Mouse (Mus musculus): ENCODE measurements around the gene Igtp.
"Not testable (repeated sequence)": the region's sequence is repeated elsewhere in the genome, so short reads cannot be mapped to it uniquely, and the experiment has no call there.

Gene Igtp

DNA sequence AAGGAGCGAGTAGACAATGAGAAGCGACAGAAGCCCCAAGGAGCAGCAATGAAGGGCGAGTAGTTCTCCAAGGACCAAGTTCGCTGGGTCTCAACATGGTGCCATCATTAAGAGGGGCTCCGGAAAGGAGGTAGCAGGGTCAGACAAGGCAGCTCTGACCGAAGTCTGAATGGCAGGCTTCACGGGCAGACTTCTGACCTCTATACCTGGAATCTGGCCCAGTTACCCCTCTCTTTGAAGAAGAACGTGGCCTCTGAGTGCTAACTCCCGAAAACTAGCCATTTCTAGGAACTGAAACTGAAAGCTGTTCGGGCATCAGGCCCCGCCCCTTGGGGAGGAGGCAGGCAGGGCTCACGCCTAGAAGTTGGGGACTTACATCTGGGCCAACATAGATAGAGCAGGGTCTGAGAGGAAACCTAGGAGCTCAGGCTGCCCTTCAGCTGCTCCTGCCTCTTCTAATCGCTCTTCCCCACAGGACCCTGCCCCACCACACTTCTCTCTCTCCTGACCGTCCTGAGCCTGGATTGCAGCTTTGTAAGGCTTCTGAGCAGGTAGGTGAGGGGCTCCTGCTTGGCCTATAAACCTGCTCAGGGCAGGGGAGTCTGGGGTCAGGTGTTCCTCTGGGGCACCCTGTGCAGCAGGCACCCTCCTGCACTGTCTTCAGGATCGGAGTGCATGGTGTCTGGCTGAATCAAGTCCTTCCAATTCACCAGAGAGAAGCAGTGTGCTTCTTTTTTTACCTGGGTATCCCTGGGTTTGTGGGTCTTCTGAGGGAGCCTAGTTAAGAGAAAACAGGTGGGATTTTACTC lies at the start of gene Igtp, which contains the start of gene Irgm2:
TSS of gene Igtp (plus strand) at position 328 of the 809 bp plus-strand sequence.
TSS of gene Irgm2 (plus strand) at position 390 of the 809 bp plus-strand sequence.
- not testable (repeated sequence) for DNase-seq (ENCODE audit: extremely low read depth, low read depth, low spot score)

DNA sequence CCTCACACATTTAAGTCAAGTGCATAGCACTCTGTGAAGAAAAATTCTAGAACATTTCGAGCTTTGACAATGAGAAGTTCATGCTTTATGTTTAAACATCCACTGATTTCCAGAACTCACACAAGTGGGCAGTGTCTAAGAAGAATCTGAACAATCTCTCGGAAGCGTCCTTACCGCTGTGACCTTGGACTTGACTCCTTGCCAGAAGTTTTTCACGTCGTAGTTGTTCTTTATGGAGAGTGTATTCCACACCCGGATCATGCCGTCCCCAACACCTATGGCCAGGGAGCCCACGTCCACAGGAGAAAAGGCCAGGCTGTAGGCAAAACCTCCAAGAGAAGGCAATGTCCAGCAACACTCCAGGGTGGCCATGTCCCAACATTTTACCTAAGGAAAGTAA lies 43.9 kb upstream of the Igtp start:
- no peak for DNase-seq (ENCODE audit: extremely low read depth, low read depth, low spot score)

DNA sequence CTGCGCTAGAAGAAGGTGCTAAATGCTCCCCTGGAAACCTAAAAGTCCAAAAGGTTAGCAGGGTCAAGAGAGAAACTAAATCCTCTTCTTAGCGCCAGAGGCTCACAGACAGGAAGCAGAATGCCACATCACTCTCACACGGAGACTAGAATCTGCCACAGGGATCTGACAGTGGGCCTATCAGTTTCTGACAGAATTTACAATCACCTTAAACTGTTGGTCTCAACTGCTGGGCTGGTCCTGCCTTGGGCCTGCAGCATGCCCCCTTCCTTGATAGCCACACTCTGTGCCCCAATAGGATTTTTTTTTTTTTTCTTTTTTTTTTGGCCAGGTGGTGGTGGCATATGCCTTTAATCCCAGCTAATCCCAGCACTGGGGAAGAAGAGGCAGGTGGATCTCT lies 42.5 kb upstream of the Igtp start:
- no peak for DNase-seq (ENCODE audit: extremely low read depth, low read depth, low spot score)

DNA sequence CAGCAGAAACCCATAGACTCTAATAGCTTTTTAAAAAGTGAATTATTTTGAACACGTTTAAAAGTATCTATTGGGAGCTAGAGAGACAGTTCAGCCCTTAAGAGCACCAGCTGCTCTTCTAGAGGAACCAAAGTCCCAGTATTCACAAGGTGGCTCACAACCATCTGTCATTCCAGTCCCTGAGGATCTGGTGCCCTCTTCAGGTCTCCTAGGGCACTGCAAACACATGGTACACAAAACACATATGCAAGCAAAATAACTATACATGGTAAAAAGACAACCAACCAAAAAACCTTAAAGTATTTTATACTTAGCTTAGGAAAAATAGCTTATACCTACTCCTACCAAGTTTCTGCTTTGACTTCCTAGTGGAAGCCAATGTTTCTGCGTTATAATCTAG lies 34.3 kb upstream of the Igtp start:
- no peak for DNase-seq (ENCODE audit: extremely low read depth, low read depth, low spot score)

DNA sequence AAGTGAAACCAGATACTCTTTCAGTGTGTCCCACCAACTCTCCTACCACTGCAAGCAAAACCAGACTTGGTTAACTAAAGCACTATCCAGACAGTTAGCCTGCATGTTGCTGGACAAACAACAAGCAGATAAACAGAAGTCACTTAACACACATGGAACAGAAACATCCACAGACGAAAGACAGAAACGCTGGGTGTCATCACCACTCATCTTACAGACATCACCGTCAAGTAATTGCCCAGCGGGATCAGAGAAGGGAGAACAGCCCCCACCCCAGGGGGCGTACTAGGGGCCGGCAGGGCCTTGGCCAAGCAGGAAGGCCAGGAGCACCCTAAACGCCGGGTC lies 31.6 kb upstream of the Igtp start:
- DNase-seq (ENCODE audit: extremely low read depth, low read depth, low spot score): no peak

DNA sequence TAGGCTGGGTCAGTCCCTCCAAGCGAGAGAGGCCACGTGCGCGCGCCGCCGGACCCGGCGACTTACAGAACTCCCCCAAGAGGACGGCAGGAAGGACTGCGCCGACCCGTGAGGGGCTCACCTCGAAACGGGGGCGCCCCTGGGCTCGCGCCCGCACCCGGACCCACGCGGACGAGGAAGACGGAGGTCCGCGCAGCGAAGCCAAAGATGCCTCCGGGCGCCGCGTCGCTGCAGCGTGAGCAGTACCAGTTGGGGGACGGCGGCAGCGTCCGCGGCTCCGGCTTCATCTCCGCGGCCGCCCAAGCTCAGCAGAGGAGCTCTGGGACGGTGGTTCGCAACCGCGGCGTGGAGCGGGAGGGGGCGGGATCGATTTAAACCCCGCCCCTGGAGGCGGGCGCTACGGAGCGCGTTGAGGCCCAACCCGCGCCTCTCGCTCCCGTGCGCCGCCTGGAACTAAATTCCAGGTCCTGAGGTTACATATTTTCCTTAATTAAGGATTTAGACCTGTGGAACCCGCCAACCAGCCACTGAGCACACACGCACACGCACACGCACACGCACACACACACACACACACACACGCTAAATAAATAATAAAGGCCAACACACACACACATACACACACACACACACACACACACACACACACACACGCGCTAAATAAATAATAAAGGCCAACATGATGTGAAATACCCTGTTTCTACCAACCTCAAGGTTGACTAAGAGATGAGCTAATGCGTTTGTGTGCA lies 31.0 kb upstream of the Igtp start, which contains the start of gene Gemin5:
TSS of gene Gemin5 (minus strand) at position 373 of the 749 bp plus-strand sequence.
- DNase-seq (ENCODE audit: extremely low read depth, low read depth, low spot score): no peak

DNA sequence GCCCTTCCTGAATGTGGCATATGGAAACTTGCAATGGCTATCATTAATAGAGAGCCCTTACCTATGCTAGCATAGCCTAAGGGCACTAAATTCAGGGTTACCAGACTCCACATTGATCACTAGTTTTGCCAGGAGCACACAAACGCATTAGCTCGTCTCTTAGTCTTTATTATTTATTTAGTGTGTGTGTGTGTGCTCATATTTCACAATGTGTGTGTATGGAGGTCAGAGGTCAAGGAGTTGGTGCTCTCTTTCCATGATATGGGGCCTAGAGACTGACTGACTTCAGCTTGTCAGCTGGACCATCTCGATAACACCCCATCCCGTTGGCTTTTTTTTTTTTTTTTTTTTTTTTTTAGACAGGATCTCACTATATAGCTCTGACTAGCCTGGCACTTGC lies 29.7 kb upstream of the Igtp start:
- DNase-seq (ENCODE audit: extremely low read depth, low read depth, low spot score): no peak

DNA sequence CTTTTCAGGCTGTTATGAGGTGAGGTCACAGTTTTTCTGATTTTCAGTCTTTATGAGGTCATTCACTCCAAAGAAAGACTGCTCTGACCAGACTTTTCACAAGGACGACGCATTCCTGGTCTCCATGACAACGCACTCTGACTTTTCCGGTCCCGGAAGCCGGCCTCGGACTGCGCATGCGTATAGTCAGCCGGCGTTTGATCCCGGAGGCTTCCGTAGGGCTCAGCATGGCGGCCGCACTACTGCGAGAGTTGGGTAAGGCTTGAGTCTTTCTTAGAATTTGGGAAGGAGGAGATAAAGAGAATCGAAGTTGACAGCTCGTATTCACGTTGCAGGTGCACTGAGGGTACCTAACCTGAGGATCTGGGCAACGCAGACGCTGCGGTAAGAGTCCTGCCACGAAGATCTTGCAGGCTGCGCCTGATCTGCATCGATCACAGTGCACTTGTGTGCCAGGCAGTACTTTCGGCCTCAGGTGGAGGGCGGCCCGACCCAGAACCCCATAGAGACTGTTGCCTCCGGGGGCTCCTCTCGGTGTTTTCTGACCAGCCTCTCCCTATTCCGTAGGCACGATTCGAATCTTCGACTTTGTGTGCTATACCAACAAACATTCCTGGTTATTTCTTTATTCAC lies 27.8 kb upstream of the Igtp start, which contains the start of gene Mrpl22:
TSS of gene Mrpl22 (plus strand) at position 203 of the 633 bp plus-strand sequence.
- peak; percentile 23 for DNase-seq (ENCODE audit: extremely low read depth, low read depth, low spot score)

DNA sequence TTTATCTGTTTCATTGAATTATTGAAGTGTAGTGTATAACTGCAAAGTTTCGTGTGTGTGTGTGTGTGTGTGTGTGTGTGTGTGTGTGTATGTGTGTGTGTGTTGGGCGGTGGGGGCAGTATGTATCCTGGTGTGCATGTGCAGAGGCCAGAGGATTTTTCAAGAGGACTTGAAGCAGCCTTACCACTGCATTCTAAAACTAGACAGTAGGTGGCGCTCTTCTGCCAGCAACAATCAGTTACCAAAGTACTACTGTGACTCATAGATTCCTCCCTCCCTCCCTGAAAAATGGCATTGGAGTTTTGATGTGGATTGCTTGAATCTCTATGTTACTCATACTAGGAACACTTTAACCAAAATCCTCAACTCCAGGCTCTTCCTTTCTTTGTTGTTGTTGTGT lies 19.8 kb upstream of the Igtp start:
- peak; percentile 25 for DNase-seq (ENCODE audit: extremely low read depth, low read depth, low spot score)

DNA sequence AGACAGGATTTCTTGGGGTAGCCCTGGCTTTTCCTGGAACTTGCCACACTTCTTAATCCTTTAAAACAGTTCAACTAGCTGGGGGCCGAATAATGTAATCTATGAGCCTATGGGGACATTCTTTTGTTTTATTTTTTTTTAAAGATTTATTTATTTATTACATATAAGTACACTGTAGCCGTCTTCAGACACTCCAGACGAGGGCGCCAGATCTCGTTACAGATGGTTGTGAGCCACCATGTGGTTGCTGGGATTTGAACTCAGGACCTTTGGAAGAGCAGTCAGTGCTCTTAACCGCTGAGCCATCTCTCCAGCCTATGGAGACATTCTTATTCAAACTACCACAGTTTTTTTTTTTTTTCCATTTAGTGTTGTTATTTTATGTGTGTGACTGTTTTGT lies 19.4 kb upstream of the Igtp start:
- not testable (repeated sequence) for DNase-seq (ENCODE audit: extremely low read depth, low read depth, low spot score)

DNA sequence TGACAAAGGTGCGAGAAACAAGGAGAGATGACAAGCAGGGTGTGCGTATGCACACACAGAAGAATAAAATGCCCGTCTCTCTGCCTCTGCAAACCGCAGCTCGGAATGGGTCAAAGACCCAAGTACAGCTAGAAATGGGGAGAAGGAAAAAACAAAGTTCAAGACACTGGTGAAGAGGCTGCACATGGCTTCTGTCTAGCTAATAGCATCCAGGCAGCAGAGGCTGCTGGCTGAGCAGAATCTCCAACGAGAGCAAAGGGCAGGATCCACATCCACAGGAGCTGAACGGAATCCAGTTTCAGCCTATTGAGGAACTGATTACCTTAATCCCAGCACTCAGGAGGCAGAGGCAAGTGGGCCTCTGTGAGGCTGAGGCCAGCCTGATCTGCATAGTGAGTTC lies 18.6 kb upstream of the Igtp start:
- DNase-seq (ENCODE audit: extremely low read depth, low read depth, low spot score): no peak

DNA sequence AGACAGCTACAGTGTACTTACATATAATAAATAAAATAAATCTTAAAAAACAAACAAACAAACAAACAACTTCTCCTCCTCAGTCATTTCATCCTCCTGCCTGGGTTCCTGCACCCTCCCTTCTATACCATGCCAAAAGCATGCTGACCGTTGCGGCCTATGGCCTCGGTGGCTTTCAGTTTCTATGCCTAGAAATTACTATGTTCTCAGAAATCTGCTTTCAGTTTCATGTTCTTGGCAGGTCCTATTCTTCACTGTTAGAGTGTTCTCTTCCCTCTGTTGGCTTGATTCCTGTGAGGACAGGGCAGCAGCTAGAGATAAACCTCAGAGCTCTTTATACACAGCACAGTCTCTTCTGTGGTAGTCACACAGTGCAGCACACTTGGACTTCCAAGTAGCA lies 15.8 kb upstream of the Igtp start:
- no peak for DNase-seq (ENCODE audit: extremely low read depth, low read depth, low spot score)

DNA sequence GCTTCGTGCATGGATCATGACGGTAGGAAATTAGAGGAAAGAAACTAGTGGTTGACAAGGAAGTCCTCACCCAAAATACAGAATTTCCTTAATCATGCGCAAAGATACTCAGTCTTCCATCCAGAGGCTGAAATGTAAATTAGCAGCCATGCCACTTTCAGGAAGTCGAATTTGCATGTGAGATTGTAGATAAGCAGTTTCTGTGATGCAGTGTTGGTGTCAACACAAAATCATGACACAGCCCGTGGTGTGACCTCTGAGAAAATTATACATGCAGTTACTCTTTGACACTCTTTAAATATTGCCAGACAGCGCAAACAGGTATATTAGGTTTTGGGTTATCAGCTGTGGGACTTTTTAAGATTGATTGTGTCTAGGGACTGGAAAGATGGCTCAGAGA lies 9.7 kb upstream of the Igtp start:
- DNase-seq (ENCODE audit: extremely low read depth, low read depth, low spot score): no peak

DNA sequence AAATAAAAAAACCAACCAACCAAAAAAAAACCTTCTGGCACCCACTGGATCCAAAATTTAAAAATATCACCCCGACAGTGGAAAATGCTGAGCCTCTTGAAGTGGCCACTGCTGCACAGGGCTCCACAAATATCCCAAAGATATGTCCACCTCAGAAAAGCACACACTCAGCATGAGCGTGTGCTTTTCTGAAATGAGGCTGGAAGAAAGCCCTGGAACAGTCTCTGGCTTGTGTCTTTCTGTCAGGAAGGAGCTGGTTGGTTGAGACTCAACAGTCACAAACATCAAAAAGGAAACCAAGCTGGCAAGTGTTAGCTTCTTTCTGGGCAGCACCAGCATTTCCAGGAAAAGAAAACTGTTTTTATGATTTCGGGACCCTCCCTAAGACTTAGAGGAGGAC lies 6.0 kb upstream of the Igtp start:
- DNase-seq (ENCODE audit: extremely low read depth, low read depth, low spot score): no peak

DNA sequence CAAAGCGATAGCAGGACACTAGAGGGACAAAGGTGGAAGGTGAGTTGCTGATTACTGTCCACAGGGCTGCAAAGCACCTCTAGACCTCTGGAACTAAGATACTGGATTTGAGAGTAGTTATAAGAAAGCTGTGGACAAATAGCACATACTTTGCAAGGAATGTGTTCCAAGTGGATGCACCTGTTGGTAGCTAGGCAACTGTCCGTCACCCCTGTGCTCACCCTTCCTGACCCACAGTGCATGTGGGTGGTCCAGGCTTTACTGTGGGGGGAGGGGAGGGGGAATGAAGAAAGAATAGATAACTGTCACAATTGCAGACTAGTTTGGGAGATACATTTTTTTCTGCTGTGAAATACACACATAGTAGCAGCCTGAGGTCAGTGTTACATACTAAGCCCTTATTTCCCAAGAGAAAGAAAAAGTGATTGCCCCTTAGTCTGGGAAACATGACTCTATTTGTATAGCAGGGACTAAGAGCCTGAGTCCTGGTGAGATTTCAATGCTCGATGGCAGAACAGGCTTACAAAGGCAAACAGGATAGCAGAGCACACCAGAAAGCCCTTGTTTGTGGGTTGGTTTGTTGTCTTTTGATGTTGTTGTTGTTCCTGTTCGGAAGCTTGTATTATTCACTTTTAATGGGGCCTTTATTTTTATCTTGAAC lies 5.4 kb upstream of the Igtp start:
- DNase-seq (ENCODE audit: extremely low read depth, low read depth, low spot score): no peak

DNA sequence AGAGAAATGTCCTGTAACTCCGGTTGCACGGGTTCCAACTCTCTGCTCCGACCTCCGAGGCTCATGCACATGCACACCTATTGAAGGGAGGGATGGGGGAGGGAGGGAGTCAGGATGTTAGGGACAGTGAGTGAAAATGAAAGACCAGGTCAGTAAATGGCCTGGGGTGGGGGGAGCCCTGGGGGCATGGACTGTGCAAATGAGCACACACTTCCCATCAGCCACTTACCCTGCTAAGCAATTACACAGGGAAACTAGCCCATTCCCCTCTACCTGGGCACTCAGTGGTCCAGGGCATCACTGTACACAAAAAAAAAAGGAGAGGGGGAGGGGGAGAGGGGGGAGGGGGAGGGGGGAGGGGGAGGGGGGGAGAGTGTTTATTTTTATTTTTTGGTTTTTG lies 693 bp upstream of the Igtp start:
- no peak for DNase-seq (ENCODE audit: extremely low read depth, low read depth, low spot score)

DNA sequence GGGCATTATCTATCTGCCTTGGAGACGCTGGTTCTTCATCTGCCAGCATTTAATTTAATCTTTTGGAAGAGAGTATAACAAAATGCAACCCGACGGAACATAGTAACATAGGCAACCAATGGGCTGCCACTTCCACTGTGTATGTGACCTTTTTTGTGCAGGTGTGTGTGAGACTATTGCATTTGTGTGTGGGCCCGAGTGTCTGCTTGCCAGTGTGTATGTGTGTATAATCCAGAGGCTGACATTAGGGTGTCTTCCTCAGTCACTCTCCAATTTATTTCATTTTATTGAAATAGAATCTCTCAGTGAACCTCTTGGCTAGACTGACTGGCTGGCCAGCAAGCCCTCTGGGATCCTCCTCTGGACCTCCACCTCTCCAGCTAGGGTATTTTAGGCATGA lies 870 bp downstream of the Igtp start:
- DNase-seq (ENCODE audit: extremely low read depth, low read depth, low spot score): no peak

DNA sequence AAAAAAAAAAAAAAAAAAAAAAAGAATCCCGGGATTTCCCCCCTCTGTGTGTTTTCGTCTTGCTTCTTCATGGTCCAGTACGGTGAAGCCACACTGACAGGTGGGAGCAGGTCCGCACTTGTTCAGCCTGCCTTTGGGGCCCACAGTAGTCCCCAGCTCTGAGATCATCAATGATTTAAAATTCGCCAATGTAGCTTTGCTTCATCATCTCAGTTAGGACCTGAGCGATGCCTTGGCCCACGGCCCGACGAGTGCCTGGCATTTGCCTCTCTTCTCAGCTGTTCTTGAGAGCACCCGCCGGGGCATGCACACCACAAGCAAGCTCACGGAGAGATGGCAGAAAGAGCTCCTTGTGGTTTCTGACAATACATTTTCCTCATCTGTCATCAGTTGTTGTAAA lies 1.7 kb downstream of the Igtp start:
- DNase-seq (ENCODE audit: extremely low read depth, low read depth, low spot score): no peak

DNA sequence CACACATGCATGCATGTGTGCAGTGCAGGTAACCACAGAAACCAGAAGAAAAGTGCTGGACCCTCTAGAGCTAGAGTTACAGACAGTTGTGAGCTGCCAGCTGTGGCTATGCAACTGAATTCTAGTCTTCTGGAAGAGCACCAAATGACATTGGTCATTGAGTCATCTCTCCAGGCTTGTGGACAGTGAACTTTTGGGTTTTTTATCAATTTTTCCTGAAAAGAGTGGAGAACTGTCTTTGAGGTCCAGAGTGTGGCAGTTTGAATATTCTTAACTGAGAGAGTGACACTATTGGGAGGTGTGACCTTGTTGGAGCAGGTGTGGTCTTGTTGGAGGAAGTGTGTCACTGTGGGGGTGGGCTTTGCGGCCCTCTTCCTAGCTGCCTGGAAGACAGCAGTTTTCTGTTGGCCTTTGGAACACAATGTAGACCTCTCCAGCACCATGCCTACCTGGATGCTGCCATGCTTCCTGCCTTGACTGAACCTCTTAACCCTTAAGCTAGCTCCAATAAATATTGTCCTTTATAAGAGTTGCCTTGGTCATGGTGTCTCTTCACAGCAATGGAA lies 11.0 kb downstream of the Igtp start:
- DNase-seq (ENCODE audit: extremely low read depth, low read depth, low spot score): no peak

DNA sequence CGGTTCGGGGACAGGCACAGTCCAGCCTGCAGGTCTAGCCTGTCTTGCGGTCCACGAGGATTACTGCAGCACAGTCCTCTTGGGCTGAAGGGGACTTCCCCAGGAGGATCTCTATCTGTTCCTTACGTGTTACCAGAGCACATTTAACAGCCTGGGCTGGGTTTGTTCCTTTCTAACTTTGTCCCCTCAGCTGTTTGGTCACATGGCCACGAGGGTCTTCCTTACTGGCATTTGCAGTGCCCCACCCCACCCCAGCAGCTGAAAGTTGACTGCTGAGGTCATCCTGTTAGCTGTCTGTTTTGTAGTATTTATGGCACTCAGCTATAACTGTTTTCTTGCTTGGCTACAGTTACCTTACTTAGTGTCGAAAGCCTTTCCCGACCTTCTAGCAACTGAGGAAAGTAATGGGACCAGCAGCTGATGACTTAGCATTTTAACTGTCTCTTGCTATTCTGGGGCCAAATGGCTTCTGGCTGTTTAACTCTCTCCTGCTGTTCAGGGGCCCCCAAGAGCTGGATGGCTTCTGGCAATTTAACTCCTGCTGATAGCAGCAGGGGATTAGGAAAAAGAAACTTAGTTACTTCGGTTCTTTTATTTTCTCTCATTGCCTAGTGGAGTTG lies 11.8 kb downstream of the Igtp start:
- DNase-seq (ENCODE audit: extremely low read depth, low read depth, low spot score): no peak

DNA sequence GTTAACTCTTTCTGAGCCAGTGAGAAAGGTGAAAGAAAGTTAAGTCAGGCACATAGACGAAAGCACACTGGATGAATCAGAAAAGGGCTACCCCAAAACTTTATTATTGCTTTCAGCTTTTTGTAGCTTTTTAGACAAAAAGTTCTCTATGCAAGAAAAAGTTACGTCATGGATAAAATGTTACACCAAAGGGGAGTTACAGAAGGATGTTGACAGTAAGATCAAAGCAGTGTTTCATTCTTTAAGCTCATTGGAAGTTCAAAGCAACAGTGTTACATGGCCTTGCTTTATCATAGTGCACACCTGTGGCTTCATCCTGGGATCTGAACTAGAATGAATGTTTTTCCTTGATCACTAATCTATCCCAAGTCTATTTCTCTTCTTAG lies 12.3 kb downstream of the Igtp start:
- DNase-seq (ENCODE audit: extremely low read depth, low read depth, low spot score): no peak
